Mouse (Mus musculus) cerebellum, postnatal 25 days (tissue): Measurements from ENCODE around the gene Fcgrt.

Experiments used
- DNase-seq, 2 experiments: peaks; one replicate each; pipeline ENCODE4 v3.0.0; 2021; ENCODE audit warnings: mixed read lengths in 2 of 2

Fcgrt gene

DNA sequence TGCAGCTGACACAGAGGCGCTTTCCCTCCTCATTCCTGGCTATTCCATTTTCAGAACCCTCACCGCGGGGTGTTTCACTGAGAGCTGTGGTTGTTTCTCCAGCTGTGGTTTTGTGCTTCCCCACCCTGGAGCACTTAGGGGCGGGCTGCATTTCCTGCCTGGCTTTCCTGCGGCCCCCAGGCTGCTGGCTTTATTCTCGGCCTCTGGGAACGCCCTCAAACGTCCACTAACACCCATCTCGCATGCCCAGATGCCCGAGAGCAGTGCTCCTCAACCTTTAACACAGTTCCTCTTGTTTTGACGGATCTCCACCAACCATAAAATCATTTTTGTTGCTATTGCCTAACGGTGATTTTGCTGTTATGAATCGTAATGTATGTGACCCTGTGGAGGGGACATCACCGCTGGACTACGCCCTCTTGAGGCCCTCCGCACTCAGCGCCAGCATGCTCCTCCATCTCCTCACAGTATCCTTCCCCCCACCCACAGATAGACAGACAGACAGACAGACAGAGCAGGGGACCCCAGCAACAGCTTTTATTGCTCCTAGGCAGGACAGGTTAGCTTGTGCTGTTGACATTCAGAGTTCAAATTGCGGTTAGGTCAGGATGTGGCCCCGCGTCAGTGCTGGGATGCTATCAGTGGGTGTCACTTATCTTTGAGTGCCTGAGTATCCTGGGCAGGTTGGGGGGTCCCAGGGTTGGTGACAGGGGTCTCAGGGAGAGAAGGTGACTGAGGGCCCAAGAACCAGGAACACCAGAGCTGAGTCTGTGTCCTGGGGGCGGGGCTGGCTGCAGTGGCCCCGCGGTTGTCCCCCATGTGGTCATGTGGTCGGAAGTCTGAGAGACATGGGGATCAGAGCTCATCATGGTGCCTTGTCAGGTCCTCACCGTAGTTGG is 21.0 kb downstream of the Fcgrt start:
- no peak for DNase-seq

- DNase-seq: no peak
Observed at GRCm38 (mm10) chr7:45081016-45081415, 22.6 kb downstream of the Fcgrt start.

GRCm38 (mm10) chr7:45079856-45080255 is 23.8 kb downstream of the Fcgrt start:
- DNase-seq: peak; percentile 92 to 94

DNA sequence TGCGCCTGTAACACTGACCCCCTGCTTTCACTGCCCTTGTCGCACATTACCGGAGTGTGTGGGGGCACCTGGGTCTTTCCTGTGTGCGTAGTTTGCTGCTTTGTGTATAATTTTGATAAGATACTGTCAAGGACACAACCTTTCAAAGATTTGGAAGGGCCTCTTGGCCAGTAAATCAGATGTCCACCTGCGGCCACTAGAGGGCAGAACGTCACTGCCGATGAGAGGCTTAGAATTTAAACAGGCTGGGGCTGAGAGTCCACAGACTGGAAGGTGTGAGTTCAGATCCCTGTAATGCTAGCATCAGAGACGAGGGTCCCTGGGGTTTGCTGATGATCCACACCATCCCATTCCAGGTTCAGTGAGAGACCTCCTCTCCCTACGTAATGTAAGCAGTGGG is 25.1 kb downstream of the Fcgrt start:
- DNase-seq: peak; percentile 74 to 85

DNA sequence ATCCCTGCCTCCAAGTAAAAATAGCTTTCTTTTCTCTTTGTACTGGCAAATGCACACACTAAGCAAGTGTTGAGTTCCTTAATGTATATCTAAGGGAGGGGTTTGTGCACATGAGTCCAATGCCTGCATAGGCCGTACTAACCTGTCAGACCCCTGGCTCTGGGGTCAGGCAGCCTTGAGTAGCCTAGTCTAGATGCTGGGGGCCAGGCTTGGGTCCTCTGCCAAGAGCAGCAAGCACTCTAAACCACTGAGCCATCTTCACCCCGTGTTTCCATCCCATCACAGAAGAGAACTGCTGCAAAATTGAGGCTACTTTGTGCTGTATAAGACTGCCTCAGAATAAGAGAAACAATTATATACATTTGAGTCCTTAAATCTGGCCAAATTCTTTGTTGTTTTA is 25.8 kb downstream of the Fcgrt start:
- DNase-seq: no peak

DNA sequence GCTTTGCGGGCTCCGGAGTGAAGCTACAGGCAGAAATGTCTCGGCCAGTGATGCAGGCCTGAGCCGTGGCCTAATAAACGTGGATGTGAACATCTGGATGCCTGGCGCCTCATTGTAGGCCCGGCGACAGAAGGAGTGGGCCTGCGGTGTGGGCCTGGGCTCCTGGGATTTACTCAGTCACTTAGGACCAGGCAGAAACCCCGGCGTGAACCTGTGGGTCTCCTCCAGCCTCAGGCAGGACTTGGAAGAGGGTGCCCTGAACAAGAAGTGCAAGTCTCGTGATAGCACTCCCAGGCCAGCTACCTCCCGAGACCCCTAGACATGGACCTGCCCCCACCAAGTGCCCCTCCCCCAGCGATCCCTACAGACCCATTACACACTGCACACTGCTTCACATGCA is 26.3 kb downstream of the Fcgrt start:
- DNase-seq: no peak

- DNase-seq: no peak
Observed at GRCm38 (mm10) chr7:45076501-45076900, 27.1 kb downstream of the Fcgrt start.

DNA sequence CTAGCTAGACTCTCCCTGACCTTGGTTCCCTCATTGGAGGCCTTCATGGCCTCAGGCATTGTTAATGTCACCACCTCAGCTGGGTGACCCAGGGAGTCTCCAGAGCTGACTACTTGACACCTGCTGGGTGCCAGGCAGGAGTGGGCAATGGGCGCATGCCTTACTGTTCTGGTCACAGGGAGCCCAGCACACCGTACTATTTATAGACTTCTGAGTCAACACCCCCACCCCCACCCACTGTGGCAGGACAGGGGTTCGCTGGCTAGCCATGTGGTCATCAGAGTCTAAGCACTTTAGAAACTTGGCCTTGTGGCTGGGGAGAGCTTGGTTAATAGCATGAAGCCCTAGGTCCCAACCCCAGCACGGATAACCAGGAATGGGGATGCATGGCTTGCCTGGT is 28.2 kb downstream of the Fcgrt start:
- no peak for DNase-seq

DNA sequence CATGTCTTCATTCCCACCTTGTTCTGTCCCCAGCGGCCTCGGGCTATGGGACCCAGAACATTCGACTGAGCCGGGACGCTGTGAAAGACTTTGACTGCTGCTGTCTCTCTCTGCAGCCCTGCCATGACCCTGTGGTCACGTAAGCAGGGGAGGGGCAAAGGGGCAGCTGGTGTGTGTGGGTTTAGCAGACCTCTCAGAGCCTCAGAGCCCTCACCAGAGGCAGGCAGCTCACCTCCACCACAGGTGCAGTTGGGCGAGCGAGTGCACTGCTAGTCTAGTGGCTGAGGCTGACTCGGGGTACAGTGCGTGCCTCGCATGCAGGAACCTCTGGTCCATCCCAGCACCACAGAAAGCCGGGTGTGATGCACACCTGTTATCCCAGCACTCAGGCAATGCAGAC is 29.7 kb downstream of the Fcgrt start:
- DNase-seq: no peak

DNA sequence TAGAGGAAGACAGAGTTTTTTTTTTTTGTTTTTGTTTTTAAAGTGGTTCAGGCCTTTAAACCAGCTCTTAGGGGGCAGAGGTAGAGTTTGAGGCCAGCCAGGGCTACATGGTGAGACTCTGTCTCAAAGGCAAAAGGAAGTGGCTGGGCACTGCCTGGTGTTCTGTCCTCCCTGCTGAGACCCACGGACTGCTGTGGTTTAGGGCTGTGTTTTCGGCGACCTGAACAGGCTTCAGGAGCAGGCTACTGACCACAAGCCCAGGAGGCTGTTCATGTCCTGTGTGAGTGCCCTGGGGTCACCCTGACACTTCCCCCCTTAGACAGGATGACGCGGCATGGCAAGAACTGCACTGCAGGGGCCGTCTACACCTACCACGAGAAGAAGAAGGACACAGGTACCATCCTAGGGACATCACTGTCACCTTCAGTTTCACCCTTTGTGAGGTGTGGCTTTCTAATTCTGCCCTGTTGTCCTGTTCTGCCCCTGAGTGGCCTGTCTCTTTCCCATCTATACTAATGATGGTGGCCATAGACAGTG is 30.4 kb downstream of the Fcgrt start:
- no peak for DNase-seq

DNA sequence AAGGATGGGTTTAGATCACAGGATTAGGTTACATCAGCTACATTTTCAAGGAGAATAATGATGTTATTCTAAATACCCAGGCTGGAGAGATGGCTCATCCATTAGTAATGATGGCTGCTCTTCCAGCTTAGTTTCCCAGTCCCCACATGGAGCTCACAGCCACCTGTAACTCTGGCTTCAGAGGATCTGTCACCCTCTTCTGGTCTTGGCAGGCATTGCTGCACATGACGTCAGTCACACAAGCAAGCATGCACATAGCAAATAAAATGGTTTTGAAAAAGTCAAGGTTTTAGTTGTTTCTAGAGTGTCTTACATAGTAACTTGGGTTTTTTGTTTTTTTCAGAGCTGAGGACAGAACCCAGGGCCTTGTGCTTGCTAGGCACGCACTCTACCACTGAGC is 31.4 kb downstream of the Fcgrt start:
- no peak for DNase-seq

DNA sequence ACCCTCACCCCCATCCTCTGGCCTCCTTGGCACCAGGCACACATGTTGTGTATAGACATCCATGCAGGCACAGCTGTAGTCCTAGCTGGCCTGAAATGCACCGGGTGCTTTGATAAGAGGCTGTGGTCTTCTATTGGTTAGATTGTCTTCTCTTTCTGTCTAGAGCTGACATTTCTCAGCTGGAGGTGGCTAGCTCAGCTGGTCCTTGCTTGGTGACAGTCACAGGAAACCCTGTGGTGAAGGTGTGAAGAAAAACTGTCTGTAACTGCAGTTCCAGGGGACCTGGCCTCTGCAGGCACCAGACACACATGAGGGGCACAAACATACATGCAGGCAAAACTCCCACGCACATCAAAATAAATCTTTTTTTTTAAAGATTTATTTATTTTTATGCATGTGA is 34.0 kb downstream of the Fcgrt start:
- no peak for DNase-seq

DNA sequence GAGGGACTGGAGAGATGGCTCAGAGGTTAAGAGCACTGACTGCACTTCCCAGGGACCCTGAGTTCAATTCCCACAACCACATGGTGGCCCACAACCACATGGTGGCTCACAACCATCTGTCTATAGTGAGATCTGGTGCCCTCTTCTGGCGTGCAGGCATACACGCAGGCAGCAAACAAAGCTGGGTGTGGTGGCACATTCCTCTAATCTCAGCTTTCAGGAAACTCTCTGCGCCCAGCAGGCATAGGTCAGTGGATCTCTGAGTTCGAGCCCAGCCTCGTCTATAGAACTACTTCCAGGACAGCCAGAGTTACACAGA is 35.7 kb downstream of the Fcgrt start:
- DNase-seq: peak in 1 of 2 experiments; percentile 65

DNA sequence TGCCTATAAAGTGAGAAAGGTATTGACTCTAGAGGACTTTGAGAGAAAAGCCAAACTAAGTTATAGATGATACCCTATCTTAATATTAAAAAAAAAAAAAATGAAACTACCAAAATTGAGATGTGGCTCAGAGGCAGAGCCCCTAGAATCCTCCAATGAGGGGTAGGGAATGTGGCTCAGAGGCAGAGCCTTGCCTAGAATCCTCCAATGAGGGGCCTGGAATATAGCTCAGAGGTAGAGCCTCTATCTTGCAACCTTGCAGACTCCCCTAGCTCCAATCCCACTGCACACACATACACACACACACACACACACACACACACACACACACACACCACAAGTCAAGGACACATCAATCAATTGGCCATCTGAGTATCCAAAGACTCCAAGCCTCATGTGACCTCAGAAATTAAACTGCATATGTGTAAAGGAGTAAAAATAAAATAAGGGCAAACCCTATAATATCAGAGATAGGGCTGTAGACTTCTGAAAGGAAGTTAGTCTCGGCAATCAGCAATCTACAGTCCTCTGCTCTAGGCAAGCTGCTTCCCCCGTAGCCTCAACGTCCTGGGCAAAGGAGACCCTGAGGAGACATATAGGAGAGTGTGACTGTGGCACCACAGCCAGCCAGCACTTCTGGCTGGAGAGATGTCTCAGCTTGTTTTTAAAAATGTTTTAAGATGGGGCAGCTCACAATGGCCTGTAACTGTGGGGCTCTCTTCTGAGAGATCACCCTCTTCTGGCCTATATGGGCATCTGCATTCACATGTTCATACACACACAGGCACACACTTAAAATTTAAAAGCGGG is 36.3 kb downstream of the Fcgrt start:
- no peak for DNase-seq

- DNase-seq: peak; percentile 94 to 95
Observed at GRCm38 (mm10) chr7:45062239-45062835, 41.3 kb downstream of the Fcgrt start, which contains the start of the genes Nosip and Prrg2. Gene Nosip (plus strand): TSS chr7:45062429. Gene Prrg2 (minus strand): TSS chr7:45062677.

- peak in 1 of 2 experiments; percentile 55 for DNase-seq
Observed at GRCm38 (mm10) chr7:45061532-45062075, 42.0 kb downstream of the Fcgrt start.

DNA sequence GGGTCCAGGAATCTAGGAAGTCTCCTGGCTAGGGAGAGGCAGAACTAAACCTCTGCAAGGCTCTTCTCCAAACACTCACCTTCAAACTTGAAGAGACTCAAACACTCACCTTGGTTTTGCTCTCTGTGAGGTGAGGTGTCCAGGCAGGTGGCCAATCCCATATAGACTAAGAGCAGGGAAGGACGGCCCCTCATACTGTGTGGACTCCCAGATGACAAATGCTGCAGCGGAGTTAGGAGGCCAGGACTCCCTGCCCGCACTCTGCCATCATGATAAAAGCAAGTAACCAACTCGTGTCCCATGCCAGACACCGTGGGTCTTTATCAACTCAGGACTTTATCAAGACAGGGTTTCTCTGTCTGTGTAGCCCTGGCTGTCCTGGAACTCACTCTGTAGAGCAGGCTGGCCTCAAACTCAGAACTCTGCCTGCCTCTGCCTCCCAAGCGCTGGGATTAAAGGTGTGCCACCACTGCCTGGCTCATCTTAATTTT is 43.0 kb downstream of the Fcgrt start:
- DNase-seq: no peak

DNA sequence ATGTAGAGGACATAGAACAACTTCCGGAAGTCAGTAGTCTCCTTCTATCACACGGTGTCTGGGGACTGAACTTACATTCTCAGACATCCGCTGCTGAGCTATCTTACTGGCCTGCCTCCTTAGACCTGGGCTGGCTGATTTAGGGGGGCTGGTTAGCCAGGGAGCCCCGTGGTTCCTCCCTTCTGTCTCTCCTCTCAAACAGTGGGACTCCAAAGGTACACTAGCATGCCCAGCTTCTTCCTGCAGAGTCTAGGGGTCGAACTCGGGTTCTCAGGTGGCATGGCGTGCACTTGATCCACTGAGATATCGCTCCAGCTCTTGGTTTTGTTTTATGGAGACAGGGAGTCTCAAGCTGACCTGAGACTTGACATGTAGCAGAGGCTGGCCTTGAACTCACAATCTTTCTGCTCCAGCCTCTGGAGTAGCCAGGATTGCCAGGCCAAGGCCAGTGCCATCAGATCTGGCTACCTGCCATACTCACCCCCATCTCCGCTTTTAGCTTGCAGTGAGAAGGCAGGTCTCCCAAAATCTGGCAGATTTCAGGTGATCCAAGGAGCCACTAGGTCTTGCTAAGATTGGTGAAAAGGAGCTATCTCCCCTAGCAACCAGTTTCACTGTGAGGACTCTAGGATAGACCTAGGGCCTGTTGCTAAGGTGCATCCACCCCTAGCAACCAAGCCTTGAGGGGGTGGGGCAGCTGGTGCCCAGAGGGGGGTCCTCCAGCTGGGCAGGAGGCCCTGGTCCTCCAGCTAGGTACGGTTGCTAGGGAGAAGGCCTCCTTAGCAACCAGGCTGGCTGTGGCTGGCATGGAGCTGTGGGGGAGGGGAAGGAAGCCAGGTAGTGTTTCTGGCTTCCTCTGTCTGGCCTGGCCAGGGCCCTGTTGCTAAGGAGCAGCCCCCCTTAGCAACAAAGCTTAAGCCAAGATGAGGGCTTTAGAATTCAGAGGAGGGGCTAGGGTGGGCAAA is 44.8 kb downstream of the Fcgrt start:
- DNase-seq: peak in 1 of 2 experiments; percentile 32

- no peak for DNase-seq
Observed at GRCm38 (mm10) chr7:45056972-45057348, 46.7 kb downstream of the Fcgrt start.

GRCm38 (mm10) chr7:45056329-45056971 is 47.2 kb downstream of the Fcgrt start:
- no peak for DNase-seq

DNA sequence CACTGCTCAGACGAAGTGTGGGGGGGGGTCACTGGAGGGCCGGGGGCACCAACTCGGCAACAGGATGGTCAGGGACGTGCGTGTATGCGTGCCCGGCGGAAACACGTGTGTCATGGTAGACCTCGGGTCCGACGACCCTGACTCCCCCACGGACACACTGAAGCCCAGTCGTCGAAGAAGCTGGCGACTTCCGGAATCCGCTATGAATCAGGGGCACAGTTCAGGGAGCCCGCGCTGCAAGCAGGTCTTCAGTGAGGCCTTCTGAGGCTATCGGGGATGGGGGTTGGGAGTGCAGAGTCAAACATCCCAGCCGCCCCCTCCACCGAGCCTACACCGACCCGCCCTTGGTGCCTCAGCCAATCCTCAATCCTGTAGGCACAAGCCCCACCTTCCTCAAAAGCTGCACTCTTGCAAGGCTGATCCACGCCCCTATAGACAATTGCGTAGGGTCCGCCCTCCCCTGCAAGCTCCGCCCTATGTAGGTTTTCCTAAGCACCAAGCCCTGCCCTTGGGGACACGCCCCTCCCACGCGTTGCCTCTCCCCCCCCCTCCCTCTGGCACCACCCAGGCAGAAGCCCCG is 49.6 kb downstream of the Fcgrt start:
- DNase-seq: peak; percentile 90 to 93
